Mouse (Mus musculus): ENCODE measurements at regions not wholly inside any gene's neighbourhood (a gene's known extent, or its start where the extent isn't known, plus 50 kb on each side); places are given as distances from the start of the nearest gene placed in this dataset.

DNA sequence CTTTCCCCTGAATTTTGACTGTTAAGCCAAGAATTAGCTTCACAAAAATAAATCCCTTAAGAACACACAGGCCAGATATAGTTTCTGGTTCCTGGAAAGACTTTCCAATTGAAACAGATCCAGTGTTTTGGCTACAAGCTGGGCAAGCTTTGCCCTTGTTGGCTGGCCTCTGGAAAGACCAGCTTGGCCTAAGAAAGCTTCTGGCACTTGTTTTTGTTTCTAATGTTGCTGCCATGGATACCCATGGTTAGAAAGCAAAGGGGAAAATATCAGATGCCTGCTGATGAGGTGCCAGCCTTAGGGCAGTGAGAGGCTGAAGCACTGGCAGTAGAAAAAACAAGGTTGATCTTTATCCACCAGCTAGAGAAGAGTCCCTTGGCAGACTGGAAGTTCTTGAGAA is 228.2 kb downstream of the Klhl13 start:
- DNase-seq: no peak

GRCm38 (mm10) chrX:23095867-23096266 is 269.0 kb downstream of the Klhl13 start:
- DNase-seq: no peak

GRCm38 (mm10) chrX:23092774-23093173 is 272.1 kb downstream of the Klhl13 start:
- DNase-seq: no peak

- DNase-seq: no peak
These were observed 298.4 kb downstream of the Klhl13 start for GRCm38 (mm10) chrX:23066432-23066831.

DNA sequence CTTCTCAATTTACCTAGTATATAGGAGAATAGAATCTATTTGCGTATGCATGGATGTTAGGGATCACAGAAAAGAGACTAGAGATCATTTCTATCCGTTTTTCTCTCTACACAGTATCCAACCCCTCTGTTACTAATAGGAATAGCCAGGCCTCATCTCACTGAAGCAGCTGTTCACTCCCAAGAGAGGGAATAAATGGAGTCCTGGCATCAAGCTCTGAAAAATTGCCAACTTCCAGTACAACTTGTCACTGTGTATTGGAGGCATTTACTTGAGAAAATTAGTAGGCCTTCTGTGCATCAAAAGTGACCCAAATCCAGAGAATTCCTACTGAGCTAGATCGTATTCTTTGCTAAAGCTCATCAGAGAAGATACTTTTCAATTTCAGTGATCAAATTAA is 337.3 kb downstream of the Klhl13 start:
- peak in 1 of 2 experiments; percentile 4 for DNase-seq

DNA sequence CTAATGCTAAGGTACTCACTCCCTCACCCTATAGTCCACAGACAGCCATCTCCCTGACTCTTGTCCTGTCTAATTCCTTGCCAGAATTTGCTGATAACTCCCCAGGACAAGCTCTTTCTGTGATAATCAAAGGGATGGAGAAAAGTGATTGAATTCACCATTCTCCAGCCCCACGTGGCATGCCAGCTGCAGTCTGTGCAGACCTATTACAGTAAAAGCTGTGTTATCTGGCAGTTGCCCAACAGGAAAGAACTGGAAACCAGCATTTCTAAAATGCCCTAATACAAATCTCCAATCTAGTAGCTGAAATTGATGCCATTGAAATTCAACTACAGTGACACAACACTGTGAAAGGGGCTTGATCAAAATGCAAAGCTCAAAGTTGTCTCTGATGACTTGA is 349.3 kb downstream of the Klhl13 start:
- peak in 1 of 2 experiments; percentile 3 for DNase-seq

GRCm38 (mm10) chrX:23015118-23015517 is 349.8 kb downstream of the Klhl13 start:
- DNase-seq: no peak

Data from layer of hippocampus, postnatal 36 days (tissue).